Mouse (Mus musculus) c-Kit-positive CD71-positive TER-119-negative erythroid progenitor cells, embryonic 14.5 days (primary cell): ENCODE results near the gene Ice2.

Experiments
- DNase-seq: peaks from one replicate; pipeline ENCODE4 v3.0.0-alpha.2; 2013; ENCODE audit warnings: low read depth

Gene Ice2

DNA sequence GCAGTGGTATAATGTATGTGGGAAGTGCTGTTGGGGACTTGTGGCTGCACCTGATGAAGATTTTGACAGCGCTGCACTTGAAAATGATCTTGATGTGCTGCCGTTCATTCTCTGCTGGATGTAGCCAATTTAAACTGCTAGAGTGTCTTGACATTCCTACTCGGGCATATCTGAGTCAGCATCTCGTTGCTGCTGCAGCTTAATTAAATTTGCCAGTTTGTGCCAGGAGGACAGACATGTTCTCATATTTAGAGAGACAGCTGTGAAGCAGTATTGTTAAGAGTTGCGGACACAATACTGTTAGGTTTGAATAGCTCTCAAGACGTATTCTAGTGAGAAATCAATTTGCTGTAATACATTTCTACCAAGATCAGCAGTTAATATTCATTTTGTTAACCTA is 7.0 kb downstream of the Ice2 start:
- DNase-seq, result no peak

DNA sequence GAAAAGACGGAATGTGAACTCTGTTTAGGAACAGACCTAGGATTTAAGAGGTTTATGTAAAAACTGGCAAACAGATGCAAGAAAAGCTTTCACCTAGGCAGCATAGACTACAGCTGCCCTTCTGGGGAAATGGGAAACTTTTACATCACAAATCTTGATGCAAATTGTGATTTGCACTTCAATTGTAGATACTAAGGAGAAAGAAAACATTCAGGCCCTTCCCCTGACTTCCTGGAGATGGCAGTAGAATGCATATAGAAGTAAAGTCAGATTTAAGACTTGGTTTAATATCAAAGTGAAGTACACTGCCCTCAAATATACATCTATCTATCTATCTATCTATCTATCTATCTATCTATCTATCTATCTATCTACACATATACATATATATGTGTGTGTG is 21.8 kb downstream of the Ice2 start:
- no peak for DNase-seq

DNA sequence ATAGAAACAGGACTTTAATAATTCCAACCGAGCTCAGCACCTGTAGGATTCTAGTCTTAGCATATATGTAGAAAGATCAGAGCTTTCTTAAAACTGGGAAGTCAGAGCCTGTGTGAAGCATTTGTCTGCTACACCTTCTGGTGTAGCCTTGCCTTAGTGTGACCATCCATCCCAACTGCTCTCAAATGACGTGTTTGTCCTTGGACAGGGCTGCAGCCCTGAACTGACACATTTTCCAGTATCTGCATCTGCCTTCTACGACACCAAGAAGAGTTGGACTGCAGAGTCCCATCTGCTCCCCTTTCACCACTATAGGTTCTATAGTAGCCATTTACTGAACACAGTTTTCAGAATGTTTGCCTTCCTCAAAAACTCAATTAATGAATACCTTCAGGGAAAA is 32.8 kb downstream of the Ice2 start:
- DNase-seq, result no peak

DNA sequence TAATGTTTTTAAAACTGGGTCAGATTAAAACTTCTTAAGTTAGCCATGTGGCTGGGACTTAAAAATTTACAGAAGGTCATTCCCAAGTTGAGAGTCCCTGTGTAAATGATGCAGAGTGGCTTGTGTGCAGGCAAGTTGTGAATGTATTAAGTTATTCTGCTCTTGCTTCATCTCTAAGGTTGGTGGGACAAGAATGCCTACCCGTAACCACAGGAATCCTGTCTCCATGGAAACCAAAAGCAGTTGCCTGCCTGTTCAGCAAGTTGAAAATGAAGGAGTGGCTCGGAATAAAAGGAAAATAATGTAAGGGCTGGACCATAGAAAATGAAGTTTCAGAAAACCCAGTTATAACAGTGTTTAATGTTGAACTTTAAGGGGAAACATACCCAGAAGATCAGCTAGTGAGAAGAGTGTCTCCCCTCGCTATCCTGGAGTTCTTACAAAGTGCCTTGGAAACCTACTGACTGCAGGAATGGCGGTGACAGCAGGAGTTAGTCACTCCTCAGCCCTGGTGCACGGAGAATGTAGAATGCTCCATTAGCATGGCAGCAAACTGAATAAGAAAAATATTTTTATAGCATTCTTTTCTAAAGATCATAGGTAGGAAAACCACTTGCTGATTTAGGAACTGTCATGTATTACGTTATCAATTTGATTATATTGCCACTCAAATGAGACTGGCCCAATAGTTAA is 34.3 kb downstream of the Ice2 start:
- no peak for DNase-seq

DNA sequence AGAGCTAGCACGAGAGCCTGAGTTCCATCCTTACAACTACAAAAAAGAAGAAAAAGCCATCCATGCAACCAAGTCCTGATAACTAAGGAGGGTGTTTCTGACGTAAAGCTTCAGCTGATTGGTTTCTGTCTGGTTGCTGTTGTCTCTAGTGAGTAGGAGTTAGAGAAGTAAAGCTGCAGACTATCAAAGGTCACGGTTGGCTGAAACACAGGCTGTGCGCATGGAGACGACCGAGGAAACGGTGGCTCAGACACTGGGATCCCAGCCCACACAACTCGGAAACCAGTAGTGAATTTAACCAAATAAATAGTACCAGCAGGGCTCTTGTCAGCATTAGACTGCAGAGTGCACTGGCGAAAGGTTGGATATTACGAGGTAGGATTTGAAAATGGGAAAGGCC is 37.5 kb downstream of the Ice2 start:
- DNase-seq, result no peak

DNA sequence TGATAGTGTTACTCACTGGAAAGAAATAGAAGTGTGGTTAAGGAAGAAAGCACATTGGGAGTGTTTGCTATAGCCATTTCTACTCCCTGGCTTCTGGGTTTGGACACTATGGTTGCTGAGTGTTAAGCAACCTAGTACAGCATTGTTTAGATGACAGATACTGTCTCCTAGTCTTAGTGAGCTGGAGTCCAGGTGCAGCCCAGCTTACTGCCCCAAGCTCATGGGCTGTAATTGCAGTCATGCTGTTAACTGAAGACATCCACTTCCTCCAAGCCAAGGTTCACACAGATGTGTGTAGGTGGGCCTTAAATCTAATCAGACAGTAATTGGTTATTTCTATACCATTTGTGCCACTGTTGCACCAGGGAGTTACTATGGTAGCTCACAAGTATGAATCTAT is 38.0 kb downstream of the Ice2 start:
- no peak for DNase-seq

DNA sequence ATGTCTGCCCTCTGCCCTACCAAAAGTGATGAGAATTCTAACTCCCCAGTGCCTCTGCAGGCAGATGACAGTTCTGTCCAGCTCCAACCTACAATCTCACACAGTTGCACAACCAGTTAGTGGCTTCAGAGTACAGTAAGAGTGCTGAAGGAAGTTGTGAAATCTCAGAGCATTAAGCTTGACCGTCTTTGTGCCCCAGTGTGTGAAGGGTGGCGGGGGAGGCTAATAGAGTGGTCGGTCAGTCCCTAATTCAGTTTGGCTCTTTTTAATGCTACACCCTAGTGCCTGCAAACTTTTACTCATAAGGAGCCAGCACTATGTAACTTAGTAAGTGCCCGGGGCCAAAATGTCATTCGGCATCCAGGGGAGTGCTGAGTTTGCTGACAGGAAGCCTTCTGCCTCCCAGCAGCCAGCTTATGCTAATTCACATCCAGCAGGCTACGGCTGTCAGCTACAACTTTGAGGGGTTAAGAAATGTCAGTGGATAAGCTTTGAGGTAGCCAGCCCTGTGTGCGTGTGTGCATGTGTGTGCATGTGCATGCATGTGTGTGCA is 42.2 kb downstream of the Ice2 start:
- no peak for DNase-seq

DNA sequence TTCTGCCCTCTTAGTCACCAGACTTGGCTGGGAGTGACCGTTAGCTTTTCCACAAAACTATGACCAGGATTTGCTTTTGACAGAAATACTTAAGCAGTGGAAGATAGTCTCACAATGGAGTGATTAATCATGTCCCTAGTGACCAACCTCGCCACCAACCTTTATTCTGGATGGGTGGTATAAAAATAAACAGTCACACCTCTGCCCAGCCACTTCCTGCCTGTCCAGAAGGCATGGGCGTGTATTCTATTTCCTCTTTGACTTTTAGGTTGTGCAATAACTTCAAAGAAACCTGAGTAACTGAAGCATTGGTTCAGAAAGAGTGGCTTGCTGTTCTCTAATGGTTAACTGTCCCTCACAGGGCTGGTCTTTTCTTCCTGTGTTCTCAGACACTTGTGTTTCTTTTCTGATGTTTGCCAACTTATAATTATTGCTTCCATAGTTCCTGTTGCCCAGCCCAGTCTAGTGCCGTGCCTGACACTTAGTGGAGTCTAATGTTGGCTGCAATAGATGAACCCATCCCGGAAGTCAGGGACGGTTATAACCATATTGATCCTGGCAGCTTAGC is 44.8 kb downstream of the Ice2 start:
- DNase-seq, result no peak

DNA sequence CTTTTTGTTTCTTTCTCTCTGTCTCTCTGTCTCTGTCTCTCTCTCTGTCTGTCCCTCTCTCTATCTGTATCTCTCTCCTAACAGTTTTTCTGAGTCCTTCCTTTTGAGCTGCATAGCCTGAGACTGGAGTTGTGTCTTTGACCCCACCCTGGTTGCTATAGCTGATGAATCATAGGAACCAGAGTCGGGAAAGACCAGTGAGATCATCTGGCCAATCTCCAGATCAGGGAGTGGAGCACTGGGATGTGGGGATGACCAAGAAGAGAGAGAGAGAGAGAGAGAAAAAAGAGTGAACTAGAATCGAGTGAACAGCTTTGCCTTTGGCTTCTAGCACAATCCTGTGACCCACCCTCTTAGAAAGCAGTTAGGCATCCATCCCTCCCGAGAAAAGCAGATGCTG is 45.5 kb downstream of the Ice2 start:
- no peak for DNase-seq

DNA sequence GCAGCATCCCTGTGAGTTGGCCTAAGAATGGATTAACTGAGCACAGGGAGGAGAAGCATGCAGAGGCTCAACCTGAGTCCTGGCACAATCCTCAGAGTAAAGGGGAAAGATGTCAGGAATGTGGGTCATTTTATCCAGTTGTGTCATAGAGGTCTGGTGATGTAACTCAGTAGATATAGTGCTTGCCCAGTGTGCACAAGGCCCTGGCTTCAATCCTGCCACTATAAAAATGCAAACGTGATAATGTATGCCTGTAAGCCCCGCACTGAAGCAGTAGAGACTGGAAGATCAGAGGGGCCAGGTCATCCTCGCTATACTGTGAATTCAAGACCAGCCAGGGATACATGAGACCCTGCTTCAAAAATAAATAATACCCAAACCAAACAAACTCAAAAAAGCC is 51.1 kb downstream of the Ice2 start:
- DNase-seq, result no peak

DNA sequence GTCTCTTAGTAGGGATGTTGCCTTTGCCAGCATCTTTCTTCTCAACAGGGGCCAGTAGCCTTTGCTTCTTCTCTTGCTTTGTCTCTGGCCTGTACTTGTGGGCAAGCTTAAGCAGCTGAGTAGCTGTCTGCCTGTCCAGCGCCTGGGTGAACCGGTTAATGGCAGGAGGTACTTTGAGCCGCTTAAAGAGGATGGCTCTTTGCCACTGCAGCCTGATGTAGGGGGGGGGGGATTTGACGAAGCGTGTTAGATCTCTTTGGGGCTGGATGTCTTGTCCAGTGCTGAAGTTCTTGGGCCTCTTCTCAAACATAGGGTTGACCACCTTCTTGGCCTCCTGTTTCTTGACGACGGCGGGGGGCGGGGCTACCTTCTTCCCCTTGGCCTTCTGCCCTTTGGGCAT is 52.9 kb downstream of the Ice2 start:
- no peak for DNase-seq

DNA sequence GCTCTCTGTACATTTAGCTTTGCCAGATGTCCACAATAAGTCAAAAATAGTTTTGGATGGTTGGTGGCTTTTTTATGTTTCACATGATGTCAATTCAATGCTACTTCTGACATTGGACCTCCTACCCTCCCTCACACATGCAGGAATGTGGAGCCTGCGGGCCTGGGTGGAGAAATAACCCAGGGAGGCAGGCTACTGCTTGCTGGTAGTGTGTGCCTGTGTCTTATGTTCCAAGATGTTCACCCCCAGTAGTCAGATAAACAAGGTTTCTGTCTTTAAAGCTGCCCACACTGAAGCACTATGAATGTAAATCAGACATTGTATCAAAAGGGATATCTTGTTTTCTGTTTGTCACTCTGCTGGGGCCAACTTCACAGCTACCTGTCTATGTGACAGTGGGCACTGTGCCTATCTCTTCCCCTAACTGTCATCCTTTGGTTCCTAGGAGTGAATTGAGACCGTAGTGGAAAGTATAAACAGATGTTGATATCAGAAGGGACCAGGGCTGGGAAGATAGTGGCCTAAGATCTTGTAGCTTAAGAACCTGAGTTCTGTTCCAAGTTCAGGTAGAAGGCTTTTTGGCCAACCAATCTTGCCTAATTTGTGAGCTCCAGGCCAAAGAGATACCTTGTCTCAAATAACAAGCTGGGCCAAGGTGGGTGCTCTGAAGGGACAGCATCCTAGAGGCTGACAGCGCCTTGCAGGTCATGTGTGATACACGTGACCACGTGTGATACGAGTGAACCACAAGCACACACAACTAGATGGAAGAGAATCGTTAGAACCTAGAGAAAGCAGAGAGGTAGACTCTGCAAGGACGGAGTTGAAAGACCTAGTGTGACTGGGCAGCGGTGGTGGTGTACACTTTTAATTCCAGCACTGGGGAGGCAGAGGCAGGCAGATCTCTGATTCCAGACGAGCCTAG is 54.4 kb downstream of the Ice2 start:
- no peak for DNase-seq

DNA sequence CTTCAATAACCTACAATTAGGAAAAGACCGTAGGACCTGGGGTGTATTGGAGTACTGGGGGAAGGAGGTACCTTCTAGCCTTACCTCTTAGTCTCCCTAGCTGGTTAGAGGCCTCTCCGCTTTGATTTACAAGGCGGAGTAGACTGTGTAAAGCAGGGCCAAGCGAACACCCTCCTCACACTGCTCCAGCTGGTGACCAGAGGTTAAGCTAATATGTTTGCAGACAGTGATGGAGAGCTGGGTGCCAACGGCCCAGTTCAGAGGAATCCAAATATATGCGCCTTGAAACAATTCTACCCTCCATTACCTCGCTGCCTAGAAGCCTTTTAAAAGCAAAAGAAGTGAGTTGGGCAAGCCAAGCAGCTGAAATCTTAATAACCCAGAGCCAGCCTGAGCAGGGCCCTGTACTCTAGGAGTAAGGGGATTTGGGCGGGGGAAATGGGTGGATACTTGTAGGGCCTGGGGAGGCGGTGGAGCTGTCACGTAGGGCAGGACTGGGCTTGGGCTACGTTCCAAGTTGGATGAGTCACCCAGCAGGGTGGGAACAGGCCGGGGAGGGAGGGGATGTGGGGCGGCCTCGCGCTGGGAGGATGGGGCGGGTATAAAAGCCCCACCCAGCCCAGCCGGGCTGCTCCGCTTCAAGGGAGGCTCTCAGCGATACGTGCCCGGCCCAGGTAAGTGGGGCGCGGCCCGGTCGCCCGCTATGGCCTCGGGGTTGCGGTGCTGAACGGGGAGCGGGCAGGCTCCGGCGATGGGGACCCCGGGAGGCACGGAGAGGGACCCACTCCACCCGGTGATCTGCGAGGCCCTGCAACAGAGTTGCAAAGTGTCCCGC is 55.6 kb downstream of the Ice2 start, which contains the start of gene Anxa2:
Anxa2 (plus strand) TSS at position 555 of the 835 bp plus-strand sequence.
- DNase-seq, result peak; percentile 44

DNA sequence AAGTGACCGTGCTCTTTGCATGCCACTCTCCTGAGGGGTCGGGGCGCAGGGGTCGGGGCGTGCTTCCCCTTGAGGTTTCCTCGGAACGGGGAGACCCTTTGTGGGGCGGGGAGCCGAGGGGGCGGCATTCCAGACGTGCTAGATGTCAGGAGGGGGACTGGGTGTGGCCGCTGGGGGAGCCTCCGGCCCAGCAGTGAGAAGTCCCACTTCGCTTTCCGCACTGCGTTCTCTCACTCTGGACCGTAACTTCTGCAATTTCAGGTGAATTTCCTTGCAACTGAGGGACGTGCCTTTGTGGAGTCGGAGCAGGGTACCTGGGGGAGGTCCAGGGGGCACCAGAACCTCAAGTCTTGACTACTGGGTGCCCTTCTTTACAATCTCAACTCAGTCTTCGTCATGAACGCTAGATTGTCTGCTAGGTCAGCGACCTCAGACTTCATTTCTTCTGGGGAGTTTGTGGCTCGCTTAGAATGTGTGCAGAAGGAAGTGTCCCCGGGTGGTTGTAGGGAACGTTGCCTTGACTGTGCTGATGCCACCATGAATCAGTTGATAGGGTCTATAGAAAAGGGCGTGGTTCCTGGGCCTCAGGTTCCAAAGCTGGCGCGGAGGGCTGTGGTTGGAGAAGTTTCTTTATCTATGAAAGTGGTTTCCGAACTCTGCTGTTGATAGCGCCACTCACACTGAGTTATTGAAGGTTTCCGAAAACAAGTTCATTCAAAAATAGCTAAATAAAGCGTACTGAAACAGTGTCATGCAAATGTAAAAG is 56.4 kb downstream of the Ice2 start:
- DNase-seq, result peak; percentile 43

DNA sequence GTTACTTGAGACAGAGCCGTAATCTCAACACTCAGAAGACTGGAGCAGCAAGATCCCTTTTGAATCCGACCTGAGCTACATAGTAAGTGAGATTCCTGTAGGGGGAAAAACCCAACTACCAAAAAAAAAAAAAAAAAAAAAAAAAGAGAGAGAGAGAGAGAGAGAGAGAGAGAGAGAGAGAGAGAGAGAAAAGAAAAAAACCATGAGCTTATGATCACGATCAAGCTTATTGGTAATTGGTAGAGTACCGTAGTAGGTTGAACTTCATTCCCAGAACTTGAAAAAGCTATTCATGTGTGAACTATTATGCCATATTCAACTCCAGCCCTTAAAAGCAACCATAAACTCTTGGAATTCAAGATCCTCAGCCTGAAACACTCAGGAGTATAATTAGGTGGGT is 57.0 kb downstream of the Ice2 start:
- DNase-seq, result no peak

DNA sequence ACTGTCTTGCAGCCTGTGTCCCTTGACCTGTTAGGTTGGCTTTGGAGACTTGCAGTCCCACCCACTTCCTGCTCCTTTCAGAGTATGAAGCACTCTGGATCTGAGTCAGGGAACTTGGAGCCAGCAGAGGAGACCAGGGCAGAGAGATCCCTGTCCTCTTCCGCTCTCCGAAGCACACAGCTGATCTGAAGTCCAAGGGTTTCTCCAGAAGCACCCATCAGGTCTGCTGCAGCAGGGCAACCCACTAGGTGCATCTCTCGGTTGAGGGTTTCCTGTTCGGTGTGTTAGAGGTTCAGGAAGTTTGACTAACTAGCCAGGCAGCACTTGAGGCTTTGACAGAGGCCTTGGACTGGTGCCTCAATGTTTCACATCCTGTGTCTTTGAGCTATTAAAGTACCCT is 57.7 kb downstream of the Ice2 start:
- no peak for DNase-seq

DNA sequence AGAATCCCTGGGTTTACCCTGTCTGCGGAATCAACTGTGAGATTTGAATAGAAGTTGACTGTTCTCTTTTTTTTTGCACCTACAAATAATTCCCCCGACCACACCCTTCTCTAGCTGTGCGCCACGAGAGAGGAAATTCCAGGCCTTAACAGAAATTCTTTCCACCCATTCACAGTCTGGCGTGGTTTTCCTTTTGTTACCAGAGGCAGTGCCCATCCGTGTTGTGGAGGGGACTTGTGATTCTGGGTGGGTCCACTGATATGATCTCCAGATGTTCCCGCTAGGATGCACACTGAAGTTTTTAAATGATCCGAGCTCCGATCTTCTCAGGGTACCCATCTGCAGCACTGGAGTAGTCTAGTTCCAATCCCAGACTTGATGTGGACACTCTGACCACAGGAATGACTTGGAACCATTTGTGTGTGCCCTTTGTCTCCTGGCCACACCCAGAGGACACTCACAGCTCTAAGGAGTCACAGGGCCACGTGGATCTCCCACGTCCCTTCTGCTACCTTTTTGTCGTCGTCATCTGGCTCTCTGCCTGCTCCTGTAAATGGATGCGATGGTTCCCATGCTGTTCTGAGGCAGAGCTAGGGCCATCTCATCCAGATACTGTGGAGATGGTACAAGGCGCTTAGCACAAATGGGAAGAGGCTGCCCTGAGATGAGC is 58.8 kb downstream of the Ice2 start:
- no peak for DNase-seq

DNA sequence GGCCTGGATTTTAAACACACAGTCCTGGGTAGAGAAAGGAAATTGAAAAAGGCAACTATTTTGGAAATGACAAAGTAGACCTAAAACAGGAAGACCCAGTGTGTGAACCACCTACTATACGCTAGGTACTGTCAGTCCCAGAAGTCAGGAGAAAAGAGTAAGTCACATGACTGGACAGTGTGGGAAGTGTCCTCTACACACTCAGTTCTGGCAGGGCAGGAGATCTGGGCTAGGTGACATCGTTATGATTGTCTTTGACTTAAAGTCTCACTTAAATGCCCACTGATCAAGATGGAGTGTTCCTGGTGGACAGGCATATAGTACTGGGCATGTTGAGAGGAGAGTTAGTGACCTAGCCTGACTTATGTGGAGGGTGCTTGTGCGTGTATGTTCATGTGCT is 59.4 kb downstream of the Ice2 start:
- no peak for DNase-seq

DNA sequence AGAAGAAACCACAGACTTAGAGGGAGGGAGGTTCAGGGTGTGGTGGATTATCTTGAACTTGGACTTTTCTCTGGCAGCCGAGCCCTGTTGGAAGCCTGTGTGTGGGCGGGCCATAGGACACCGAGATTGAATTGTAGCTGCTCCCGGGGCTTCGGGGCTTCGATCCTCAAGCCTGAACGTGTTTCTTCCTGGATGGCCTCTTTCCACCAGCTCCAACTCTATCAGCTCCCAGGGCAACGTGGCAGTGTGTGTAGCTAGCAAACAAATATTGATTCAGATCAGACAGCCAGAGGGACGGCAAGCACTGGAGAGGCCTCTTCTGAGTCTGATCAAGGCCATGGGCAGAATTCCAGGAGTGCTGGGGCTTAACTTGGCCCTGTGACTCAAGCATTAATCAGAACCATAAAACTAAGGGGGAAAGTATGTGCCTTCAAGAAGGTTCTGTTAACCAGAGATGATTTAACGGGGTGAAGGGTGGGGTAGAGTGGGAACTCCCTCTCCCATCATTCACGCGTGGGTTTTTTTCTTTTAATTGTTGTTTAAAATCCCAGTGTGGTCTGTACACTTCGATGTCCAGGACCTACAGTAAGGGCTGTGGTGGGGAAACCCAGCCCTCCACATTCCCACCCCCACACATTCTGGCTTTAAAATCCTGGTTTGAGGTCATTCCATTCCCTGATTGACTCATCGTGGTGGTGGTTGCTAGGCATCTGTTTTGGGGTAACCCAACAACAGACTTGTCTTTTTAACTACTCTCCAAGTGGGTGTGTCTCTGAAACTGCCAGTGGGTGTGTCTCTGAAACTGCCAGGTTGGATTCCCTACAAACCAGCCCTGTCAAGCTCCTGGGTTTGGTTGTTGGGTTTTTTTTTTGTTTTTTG is 60.3 kb downstream of the Ice2 start:
- no peak for DNase-seq

DNA sequence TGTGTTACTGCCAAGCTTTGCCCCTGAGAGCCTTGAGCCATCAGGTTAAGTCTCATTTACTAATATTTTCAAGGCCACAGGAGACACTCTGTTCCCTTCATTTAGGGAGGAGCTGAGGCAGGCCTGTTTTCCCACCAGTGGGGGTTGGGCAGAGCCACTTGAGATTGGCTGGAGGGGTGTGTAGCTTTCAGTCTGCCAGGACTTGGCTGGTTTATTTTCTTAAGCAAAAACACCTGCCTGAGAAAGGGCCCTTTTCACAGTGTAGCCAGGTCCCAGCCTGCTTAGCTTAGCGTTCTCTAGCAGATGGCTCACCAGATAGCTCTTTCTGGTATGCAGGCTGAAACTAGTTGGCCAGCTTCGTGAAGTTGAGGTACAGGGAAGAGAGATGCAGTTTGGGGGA is 61.3 kb downstream of the Ice2 start:
- no peak for DNase-seq
